Mouse (Mus musculus): Measurements from ENCODE around the gene Gm9758. TPM values are rescaled to one million over a fixed set of nuclear protein-coding genes. Genes with fewer than 3 reads are reported as not detected.
"Not testable (repeated sequence)": the region's sequence is repeated elsewhere in the genome, so short reads cannot be mapped to it uniquely, and the experiment has no call there.

Gm9758 gene
- polyA plus RNA-seq, 1 experiment: not detected

DNA sequence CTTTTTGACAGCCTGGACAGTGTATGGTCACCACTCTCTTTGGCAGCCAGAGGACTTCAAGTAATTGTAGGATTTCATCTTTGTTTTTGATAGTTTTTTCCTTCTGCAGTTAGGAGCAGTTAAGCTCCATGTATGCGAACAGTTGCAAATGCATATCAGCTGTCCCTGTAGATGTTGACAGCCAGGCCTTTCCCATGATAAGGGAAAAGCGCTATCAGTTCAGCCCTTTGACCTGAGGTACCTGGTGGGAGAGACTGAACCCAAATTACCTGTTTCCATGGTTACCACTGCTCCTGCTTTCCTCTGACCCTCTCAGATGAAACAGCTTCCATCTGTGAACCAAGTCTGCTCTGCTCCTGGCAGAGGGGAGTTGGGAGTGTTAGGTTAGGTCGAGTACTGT, 22.5 kb downstream of the Gm9758 start:
- H3K27me3 ChIP-seq (replicated peaks): no peaks in the 10 kb centered on the region
- H3K4me1 ChIP-seq: no peaks in the 10 kb centered on the region
- H3K36me3 ChIP-seq (replicated peaks; ENCODE audit: low read length): no peaks in the 10 kb centered on the region
- peaks cover 27% of the 10 kb centered on the region for H3K9me3 ChIP-seq
- TF ChIP-seq FLI1 (IDR thresholded peaks at IDR 0.05; ENCODE audit: low read length) (no peak), GATA1 (IDR thresholded peaks at IDR 0.05; ENCODE audit: borderline replicate concordance, low read length) (no peak)
- H3K4me3 ChIP-seq (replicated peaks): no peak overlapping the region

DNA sequence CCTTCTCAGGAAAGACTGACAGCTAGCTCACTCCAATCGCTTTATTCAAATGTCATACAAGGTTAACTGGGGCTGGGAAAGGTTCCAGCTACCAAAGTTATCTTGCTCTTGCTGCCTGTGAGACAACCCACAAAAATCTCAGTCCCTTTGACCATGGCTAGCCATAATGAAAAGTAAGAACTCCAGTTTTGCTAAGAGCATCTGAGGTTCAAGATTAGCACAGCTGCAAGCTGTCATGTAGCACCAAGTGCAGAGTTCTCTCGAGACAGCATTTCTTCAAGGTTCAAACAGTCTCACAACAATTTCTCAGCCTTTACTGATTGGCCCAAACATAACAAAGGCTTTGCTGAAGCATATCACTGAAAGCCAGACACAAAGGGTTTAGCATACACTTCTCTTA, 29.4 kb downstream of the Gm9758 start:
- not testable (repeated sequence) for H3K9me3 ChIP-seq; H3K4me3 ChIP-seq (replicated peaks); H3K4me1 ChIP-seq; H3K27me3 ChIP-seq (replicated peaks); H3K36me3 ChIP-seq (replicated peaks; ENCODE audit: low read length)

Other genes starting within 250 kb of the Gm9758 start
- 0.20 TPM in 1 of 2 replicates, not detected in the other for gene Speer4e, start 23.5 kb upstream of the Gm9758 start, polyA plus RNA-seq (2012; ENCODE audit: insufficient read depth, low replicate concordance)
- not detected in 2 replicates for gene Gm10354, start 64.0 kb upstream of the Gm9758 start, polyA plus RNA-seq (2012; ENCODE audit: insufficient read depth, low replicate concordance)
- gene Gm17019, start 118.1 kb upstream of the Gm9758 start, polyA plus RNA-seq (2012; ENCODE audit: insufficient read depth, low replicate concordance): not detected in 2 replicates